Mouse (Mus musculus) neural tube, embryonic 14.5 days (tissue): ENCODE measurements around the gene Il1rap. TPM values are rescaled to one million over a fixed set of nuclear protein-coding genes. Genes with fewer than 3 reads are reported as not detected.
A peak's percentile ranks its signal among the peaks of the same experiment; 100 is the strongest.

Experiments
- ATAC-seq: fragments of 200-750 bp; cut with Nextera tagmentation; 2 replicates; pipeline ENCODE4 v1.8.0; 2017; ENCODE audit warnings: low read depth, mild to moderate bottlenecking, moderate TSS enrichment, moderate library complexity
- H3K27ac ChIP-seq: fragments of 300-500 bp; sonication (generic); 2 replicates; pipeline ENCODE4 v1.5.1; 2014; ENCODE audit warnings: low read depth, mild to moderate bottlenecking, control low read depth, low read length, moderate library complexity, mixed read lengths
- H3K27me3 ChIP-seq: fragments of 300-500 bp; sonication (generic); 2 replicates; pipeline ENCODE4 v1.6.1; 2014; ENCODE audit warnings: low read length; ENCODE audit not compliant: control insufficient read depth, insufficient read depth
- H3K36me3 ChIP-seq: fragments of 300-500 bp; sonication (generic); 2 replicates; pipeline ENCODE4 v1.6.1; 2014; ENCODE audit warnings: low read length, mixed read lengths; ENCODE audit not compliant: control insufficient read depth, insufficient read depth
- H3K4me1 ChIP-seq: fragments of 300-500 bp; sonication (generic); 2 replicates; pipeline ENCODE4 v1.6.1; 2014; ENCODE audit warnings: low read length; ENCODE audit not compliant: control insufficient read depth, insufficient read depth
- H3K4me2 ChIP-seq: fragments of 300-500 bp; sonication (generic); 2 replicates; pipeline ENCODE4 v1.6.1; 2014; ENCODE audit warnings: mild to moderate bottlenecking, low read depth, low read length, control low read depth
- H3K4me3 ChIP-seq: fragments of 300-500 bp; sonication (generic); 2 replicates; pipeline ENCODE4 v1.5.1; 2014; ENCODE audit warnings: low read depth, low read length, control low read depth, mixed read lengths
- H3K9ac ChIP-seq: fragments of 300-500 bp; sonication (generic); replicated peaks from 2 replicates; pipeline ENCODE4 v1.6.1; 2014; ENCODE audit warnings: low read depth, mild to moderate bottlenecking, control low read depth, low read length, mixed read lengths
- H3K9me3 ChIP-seq: fragments of 300-500 bp; sonication (generic); 2 replicates; pipeline ENCODE4 v1.6.1; 2016; ENCODE audit warnings: low read length; ENCODE audit not compliant: control insufficient read depth
- WGBS: fragments of 180-500 bp; shearing (Covaris S2); extraction: QIAGEN DNeasy Blood & Tissue Kit; methylation state at CpG from one replicate; pipeline ENCODE4 v1.1.7; 2014; 5-methylcytosine and 5-hydroxymethylcytosine counted together
- polyA plus RNA-seq: library from polyadenylated mRNA; unstranded; fragments of >200 nt; fragmentation: Nextera tagmentation; extraction: Ambion mirVana; gene quantifications from 2 replicates; pipeline ENCODE4 v1.2.1, GENCODE M21; 2014

The Il1rap gene
- polyA plus RNA-seq, 1 experiment from 2014 or later, result 13.2 TPM

DNA sequence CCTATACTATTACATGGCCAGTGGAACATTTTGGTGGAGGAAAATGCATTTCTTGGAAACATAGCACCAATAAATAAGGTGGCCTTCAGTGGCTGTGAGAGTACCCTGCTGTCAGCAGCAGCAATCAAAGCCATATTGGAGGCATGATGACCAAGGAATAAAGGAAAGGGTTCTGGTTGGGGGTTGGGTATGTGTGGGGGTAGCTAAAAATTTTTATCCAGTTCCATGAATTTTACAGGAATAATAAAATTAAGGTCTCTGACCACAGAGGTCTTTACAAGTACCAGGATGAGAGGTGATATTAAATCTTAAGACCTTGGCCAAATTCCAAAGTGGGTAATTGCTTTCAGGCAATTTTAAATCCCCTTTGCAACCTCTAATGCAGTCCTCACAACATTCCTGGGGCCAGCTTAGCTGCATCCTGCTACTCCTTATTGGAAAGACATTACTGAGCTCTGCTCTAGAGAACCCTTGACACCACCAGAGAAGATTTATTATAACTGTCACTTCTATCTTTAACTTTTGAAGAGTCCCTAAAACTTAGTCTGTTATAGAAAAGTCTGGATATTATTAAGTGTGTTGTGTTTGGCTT, 12.0 kb upstream of the Il1rap start:
- no peak overlapping the region for H3K9ac ChIP-seq
- H3K4me2 ChIP-seq, result no peak overlapping the region
- no peaks in the 10 kb centered on the region for H3K27me3 ChIP-seq
- no peaks in the 10 kb centered on the region for H3K36me3 ChIP-seq
- H3K27ac ChIP-seq, result no peak overlapping the region
- ATAC-seq, result no peak
- H3K4me3 ChIP-seq, result no peak overlapping the region
- H3K4me1 ChIP-seq, result no peaks in the 10 kb centered on the region
- no peaks in the 10 kb centered on the region for H3K9me3 ChIP-seq

DNA sequence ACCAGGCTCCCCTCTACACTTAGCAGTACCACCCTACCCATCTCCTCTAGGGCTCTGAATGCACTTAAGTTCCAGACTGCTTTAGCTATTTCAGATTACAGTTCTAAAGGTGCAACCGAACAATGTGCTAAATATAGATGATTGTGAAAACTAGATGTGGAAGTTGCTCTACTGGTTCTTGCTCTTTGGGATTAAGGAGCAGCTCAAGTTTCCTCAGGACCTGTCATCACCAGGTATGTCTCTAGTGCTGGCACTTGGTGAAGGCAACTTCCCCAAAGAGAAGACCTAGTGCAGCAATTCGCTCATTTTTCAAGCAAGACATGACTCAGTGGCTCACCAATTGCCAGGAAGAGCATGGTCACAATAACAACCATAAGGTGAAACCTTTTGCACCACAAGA, 9.7 kb upstream of the Il1rap start:
- WGBS, result 97% methylated on average over 2 of the region's 2 CpGs
- no peaks in the 10 kb centered on the region for H3K36me3 ChIP-seq
- no peak for ATAC-seq

DNA sequence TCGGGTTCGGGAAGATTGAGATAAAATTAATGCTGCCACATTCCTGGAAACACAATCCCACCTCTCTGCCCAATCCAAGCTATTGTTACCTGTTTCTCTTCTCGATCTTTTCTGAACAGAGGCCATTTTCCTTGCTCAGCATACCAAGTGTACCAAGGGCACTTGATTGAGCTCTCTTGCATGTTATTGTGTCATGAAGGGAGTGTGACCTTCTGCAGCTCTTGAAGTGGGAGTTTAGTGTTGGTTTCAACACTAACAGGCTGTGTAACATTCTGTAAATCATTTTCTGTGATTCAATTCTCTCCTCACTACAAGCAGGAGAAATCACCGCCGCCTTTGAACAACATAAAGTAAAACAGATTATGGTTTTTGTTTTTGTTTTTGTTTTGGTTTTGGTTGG, 7.3 kb upstream of the Il1rap start:
- WGBS, result 93% methylated on average over 5 of the region's 5 CpGs
- Histone ChIP-seq H3K4me3 (no peak overlapping the region), H3K27ac (no peak overlapping the region), H3K36me3 (no peaks in the 10 kb centered on the region), H3K4me1 (no peaks in the 10 kb centered on the region), H3K27me3 (no peaks in the 10 kb centered on the region), H3K4me2 (no peak overlapping the region), H3K9me3 (no peaks in the 10 kb centered on the region), H3K9ac (no peak overlapping the region)
- no peak for ATAC-seq

More for the DNA sequence above, 9.7 kb upstream of the Il1rap start:
- no peak overlapping the region for H3K4me3 ChIP-seq
- H3K27me3 ChIP-seq, result no peaks in the 10 kb centered on the region
- no peaks in the 10 kb centered on the region for H3K9me3 ChIP-seq
- no peaks in the 10 kb centered on the region for H3K4me1 ChIP-seq
- H3K27ac ChIP-seq, result no peak overlapping the region
- no peak overlapping the region for H3K4me2 ChIP-seq
- no peak overlapping the region for H3K9ac ChIP-seq

DNA sequence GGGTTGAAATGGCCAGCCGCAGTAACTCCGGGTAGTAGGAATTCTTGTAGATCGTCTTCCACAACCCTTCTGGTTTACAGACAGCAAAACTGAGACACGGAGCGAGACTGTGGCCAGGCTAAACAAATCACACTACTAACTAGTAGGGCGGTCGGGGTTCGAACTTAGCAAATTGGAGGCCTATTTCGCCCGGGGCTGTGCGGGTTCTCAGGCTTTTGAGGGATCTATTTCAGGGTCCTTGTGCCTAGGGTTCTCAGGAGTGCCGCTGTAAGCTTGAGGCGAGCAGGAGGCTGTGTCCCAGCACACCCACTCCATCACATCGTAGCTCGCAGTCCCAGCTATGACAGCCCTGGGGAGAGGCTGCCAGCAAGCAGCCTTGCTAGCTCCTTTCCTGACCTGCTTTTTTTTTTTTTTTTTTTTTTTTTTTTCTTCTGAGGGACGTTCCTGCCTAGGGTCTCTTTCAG, 441 bp downstream of the Il1rap start:
- Histone ChIP-seq H3K27ac (no peak overlapping the region), H3K4me3 (peak overlapping the region; percentile 56), H3K9ac (peak overlapping the region; percentile 55), H3K4me2 (peak overlapping the region; percentile 70), H3K9me3 (no peaks in the 10 kb centered on the region), H3K4me1 (peaks cover 4% of the 10 kb centered on the region; the same call in 1 of the 2 replicates), H3K36me3 (no peaks in the 10 kb centered on the region), H3K27me3 (no peaks in the 10 kb centered on the region)
- ATAC-seq, result peak; percentile 64
- under 1% methylated on average over 16 of the region's 16 CpGs for WGBS

DNA sequence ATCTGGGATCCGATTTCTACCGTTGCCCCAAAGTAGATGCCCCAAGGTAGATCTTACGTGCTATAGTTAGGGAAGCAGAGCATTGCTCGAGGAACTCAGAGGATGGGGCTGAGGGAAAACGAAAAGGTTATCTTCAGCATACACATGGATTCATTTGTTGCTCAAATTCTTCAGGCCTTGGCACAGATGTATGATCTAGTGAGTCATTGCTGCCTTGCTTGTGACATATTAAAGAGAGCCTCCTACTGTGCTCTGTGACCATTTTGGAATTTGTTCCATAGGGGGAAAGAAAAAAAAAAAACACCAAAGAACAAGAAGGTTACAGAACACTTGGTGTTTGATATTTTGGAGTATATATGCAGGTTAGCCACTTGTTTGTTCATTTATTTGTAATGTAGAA, 4.3 kb downstream of the Il1rap start:
- no peak for ATAC-seq
- H3K27me3 ChIP-seq, result no peaks in the 10 kb centered on the region
- H3K4me2 ChIP-seq, result no peak overlapping the region
- H3K36me3 ChIP-seq, result no peaks in the 10 kb centered on the region
- no peaks in the 10 kb centered on the region for H3K9me3 ChIP-seq
- WGBS, result 94% methylated on average over 5 of the region's 5 CpGs
- H3K4me1 ChIP-seq, result peaks cover 4% of the 10 kb centered on the region; the same call in 1 of the 2 replicates
- H3K9ac ChIP-seq, result no peak overlapping the region
- no peak overlapping the region for H3K4me3 ChIP-seq
- no peak overlapping the region for H3K27ac ChIP-seq

DNA sequence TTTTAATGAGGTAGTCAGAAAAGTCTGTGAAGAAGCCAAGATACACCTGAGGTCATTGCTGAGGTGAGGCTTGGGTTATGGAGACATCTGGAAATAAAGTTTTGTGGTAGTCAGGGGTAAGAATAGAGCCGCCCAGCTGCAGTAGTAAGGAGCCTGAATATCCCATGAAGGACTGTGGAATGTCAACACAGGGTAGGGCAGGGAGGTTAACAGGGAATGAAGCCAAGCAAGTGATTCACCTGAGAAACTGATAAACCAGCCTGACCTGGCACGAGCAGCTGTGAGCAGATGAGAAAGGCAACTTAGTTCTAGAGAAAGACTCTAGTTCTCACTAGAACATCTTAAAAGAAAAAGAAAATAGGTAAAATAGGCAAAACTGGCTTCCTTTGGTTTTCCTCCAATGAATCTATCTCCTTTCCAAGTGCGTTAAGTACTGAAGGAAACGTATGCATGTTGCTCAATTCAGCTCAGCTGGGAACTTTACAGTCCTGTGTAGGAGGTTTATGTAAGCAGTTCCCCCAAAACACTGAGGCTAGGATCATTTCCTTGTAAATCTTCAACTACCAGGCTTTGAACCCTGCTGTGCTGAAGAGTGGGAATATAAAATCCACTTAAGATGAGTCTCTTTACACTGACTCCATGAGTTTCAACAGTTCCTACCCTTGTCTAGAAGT, 9.5 kb downstream of the Il1rap start:
- Histone ChIP-seq H3K4me3 (no peak overlapping the region), H3K27ac (no peak overlapping the region), H3K4me2 (no peak overlapping the region), H3K4me1 (no peaks in the 10 kb centered on the region), H3K36me3 (no peaks in the 10 kb centered on the region), H3K9me3 (no peaks in the 10 kb centered on the region), H3K9ac (no peak overlapping the region), H3K27me3 (no peaks in the 10 kb centered on the region)
- 55% methylated on average over 4 of the region's 4 CpGs for WGBS
- ATAC-seq, result no peak

DNA sequence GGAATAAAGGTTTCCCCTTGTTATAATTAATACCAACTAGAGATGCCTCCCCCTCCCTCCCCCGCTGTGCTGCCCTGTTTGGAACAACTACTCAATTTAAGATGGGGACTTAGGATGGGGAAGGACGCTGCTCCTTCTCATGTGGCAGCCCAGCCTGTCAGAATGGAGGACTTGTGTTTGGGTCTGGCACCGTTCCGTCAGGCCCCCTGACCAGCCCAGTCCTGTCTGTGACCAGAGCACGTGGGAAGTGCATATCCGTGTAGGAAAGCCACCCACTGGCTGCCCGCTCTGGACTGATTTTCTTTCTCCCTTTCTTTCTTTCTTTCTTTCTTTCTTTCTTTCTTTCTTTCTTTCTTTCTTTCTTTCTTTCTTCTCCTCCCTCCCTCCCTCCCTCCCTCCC, 14.9 kb downstream of the Il1rap start:
- Histone ChIP-seq H3K4me3 (no peak overlapping the region), H3K27ac (no peak overlapping the region), H3K4me1 (no peaks in the 10 kb centered on the region), H3K9me3 (no peaks in the 10 kb centered on the region), H3K9ac (no peak overlapping the region), H3K4me2 (no peak overlapping the region), H3K27me3 (no peaks in the 10 kb centered on the region), H3K36me3 (no peaks in the 10 kb centered on the region)
- ATAC-seq, result no peak
- 56% methylated on average over 7 of the region's 7 CpGs for WGBS

DNA sequence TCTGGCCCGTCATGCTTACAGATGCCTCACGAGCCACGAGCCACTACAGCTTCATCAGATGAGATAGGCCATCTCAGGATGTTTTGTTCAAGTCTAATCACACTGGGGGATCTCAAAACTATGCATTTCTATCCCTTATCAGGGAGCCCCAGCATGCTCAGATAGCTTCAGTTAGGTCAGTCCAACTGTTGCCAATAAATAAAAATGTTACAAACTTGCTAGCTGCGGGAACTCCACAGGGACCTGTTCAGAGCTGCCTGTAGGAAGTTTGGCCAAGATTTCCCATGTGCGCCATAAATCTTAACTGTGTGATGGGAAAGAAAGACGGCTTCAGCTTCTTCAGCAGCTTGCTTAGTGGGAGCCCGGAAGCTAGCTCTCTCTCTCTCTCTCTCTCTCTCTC, 15.8 kb downstream of the Il1rap start:
- Histone ChIP-seq H3K9ac (no peak overlapping the region), H3K27me3 (no peaks in the 10 kb centered on the region), H3K4me2 (no peak overlapping the region), H3K9me3 (no peaks in the 10 kb centered on the region), H3K27ac (no peak overlapping the region), H3K4me1 (no peaks in the 10 kb centered on the region), H3K36me3 (no peaks in the 10 kb centered on the region), H3K4me3 (no peak overlapping the region)
- ATAC-seq, result peak; percentile 34; the same call in 1 of the 2 replicates
- WGBS, result 48% methylated on average over 7 of the region's 7 CpGs

DNA sequence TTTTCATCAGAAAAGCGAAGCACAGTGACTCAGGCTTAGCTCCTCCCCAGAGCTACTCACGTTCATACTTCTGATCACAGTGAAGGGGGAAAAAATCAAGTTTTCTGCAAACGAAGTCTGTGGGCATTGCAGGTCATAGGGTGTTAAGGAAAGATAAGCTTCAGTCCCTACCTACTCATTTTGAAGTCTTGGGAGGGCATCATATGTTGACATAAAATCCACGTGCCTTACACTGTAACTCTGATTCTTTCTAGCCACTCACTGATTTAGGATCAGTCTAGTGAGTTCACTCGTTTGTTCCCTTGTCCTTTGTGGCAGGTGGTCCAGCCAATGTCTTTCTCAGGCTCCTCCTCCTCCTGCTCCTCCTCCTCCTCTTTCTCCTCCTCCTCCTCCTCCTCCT, 17.1 kb downstream of the Il1rap start:
- Histone ChIP-seq H3K9ac (no peak overlapping the region), H3K36me3 (no peaks in the 10 kb centered on the region), H3K27ac (no peak overlapping the region), H3K4me2 (no peak overlapping the region), H3K4me3 (no peak overlapping the region), H3K4me1 (no peaks in the 10 kb centered on the region), H3K27me3 (no peaks in the 10 kb centered on the region), H3K9me3 (no peaks in the 10 kb centered on the region)
- WGBS, result 79% methylated on average over 5 of the region's 5 CpGs
- no peak for ATAC-seq
